Mouse (Mus musculus) embryonic fibroblast, embryonic 13.5 days (primary cell): ENCODE data around the gene Ap2a1. TPM values are rescaled to one million over a fixed set of nuclear protein-coding genes. Genes with fewer than 3 reads are reported as not detected.

Experiments
- H3K27ac ChIP-seq: 2 replicates; pipeline ENCODE4 v1.5.1; 2012; ENCODE audit warnings: low read length, control low read depth, inconsistent platforms; ENCODE audit not compliant: insufficient read depth
- H3K4me1 ChIP-seq: 2 replicates; pipeline ENCODE4 v1.6.1; 2011; ENCODE audit warnings: low read length; ENCODE audit not compliant: control insufficient read depth, insufficient read depth
- H3K4me3 ChIP-seq: 2 replicates; pipeline ENCODE4 v1.5.1; 2011; ENCODE audit warnings: mild to moderate bottlenecking, control low read depth, low read length; ENCODE audit not compliant: insufficient read depth
- CTCF ChIP-seq: IDR thresholded peaks from 2 replicates; pipeline ENCODE4 v1.5.1; 2011; ENCODE audit warnings: mild to moderate bottlenecking, control low read depth, low read length, moderate library complexity, borderline replicate concordance; ENCODE audit not compliant: insufficient read depth
- POLR2A ChIP-seq: IDR thresholded peaks from 2 replicates; pipeline ENCODE4 v1.6.1; 2011; ENCODE audit warnings: low read depth, mild to moderate bottlenecking, control low read depth, low read length, moderate library complexity
- polyA plus RNA-seq: library from polyadenylated mRNA; stranded (reverse); fragments of >200 nt; gene quantifications from 2 replicates; pipeline ENCODE4 v1.2.4, GENCODE M21; 2011; ENCODE audit warnings: low read depth; ENCODE audit not compliant: missing spikeins, insufficient read length

Ap2a1 gene
- polyA plus RNA-seq, 1 experiment: 129 TPM

GRCm38 (mm10) chr7:44863210-44863609 lies 66.1 kb downstream of the Ap2a1 start:
- Histone ChIP-seq H3K27ac (no peak overlapping the region), H3K4me3 (no peak overlapping the region), H3K4me1 (0 out of 2 replicates have a peak, but pooled peaks cover 7% of the 10 kb centered on the region)
- TF ChIP-seq POLR2A: no peak

- Histone ChIP-seq H3K4me3 (no peak overlapping the region), H3K27ac (no peak overlapping the region), H3K4me1 (0 out of 2 replicates have a peak, but pooled peaks cover 7% of the 10 kb centered on the region)
- TF ChIP-seq POLR2A (no peak), CTCF (no peak)
Observed at GRCm38 (mm10) chr7:44862434-44862833, 66.9 kb downstream of the Ap2a1 start.

- H3K4me1 ChIP-seq: 0 out of 2 replicates have a peak, but pooled peaks cover 1% of the 10 kb centered on the region
- no peak for TF ChIP-seq POLR2A
- no peak for TF ChIP-seq CTCF
- H3K4me3 ChIP-seq: no peak overlapping the region
- no peak overlapping the region for H3K27ac ChIP-seq
Observed at GRCm38 (mm10) chr7:44861429-44861816, 67.9 kb downstream of the Ap2a1 start.

GRCm38 (mm10) chr7:44860576-44861428 lies 68.5 kb downstream of the Ap2a1 start:
- no peaks in the 10 kb centered on the region for H3K4me1 ChIP-seq
- TF ChIP-seq POLR2A (no peak), CTCF (peak; percentile 98)
- H3K4me3 ChIP-seq: no peak overlapping the region
- no peak overlapping the region for H3K27ac ChIP-seq

- TF ChIP-seq CTCF (no peak), POLR2A (no peak)
- H3K4me1 ChIP-seq: no peaks in the 10 kb centered on the region
- H3K4me3 ChIP-seq: no peak overlapping the region
- no peak overlapping the region for H3K27ac ChIP-seq
Observed at GRCm38 (mm10) chr7:44859896-44860295, 69.4 kb downstream of the Ap2a1 start.

- Histone ChIP-seq H3K27ac (no peak overlapping the region), H3K4me3 (peak overlapping the region; percentile 95), H3K4me1 (peaks cover 4% of the 10 kb centered on the region; the same call in 1 of the 2 replicates)
- TF ChIP-seq POLR2A (peak; percentile 78), CTCF (no peak)
Observed at GRCm38 (mm10) chr7:44857905-44858304, 71.4 kb downstream of the Ap2a1 start.

- H3K4me3 ChIP-seq: peak within 1 kb of the TSS; percentile 95
Observed at GRCm38 (mm10) chr7:44857042-44857552, 72.2 kb downstream of the Ap2a1 start, which contains the start of gene Pnkp. Pnkp (plus strand) TSS chr7:44857139.

GRCm38 (mm10) chr7:44856265-44856916 lies 72.9 kb downstream of the Ap2a1 start:
- Histone ChIP-seq H3K27ac (peak overlapping the region; percentile 58), H3K4me3 (peak overlapping the region; percentile 95), H3K4me1 (peaks cover 9% of the 10 kb centered on the region)
- TF ChIP-seq POLR2A (no peak), CTCF (no peak)

More at GRCm38 (mm10) chr7:44857042-44857552, 72.2 kb downstream of the Ap2a1 start, which contains the start of gene Pnkp:
- peak; percentile 67 for TF ChIP-seq POLR2A
- no peak for TF ChIP-seq CTCF
- Histone ChIP-seq H3K27ac (peak within 1 kb of the TSS; percentile 88), H3K4me1 (peaks cover 4% of the 10 kb centered on the region; the same call in 1 of the 2 replicates)

GRCm38 (mm10) chr7:44855036-44855435 lies 74.3 kb downstream of the Ap2a1 start:
- H3K27ac ChIP-seq: 0 out of 2 replicates have a peak overlapping the region, but pooled peaks have one; percentile 85
- H3K4me3 ChIP-seq: no peak overlapping the region
- TF ChIP-seq POLR2A (no peak), CTCF (no peak)
- H3K4me1 ChIP-seq: peaks cover 13% of the 10 kb centered on the region
